Mouse (Mus musculus) liver, embryonic 15.5 days (tissue): ENCODE measurements around the gene Dock2. TPM values are rescaled to one million over a fixed set of nuclear protein-coding genes. Genes with fewer than 3 reads are reported as not detected.

Source experiments
- ATAC-seq: fragments of 200-750 bp; cut with Nextera tagmentation; 2 replicates; pipeline ENCODE4 v1.8.0; 2017; ENCODE audit warnings: moderate number of reproducible peaks, mild to moderate bottlenecking, moderate library complexity; ENCODE audit not compliant: insufficient read depth
- H3K27ac ChIP-seq: fragments of 300-500 bp; sonication (generic); replicated peaks from 2 replicates; pipeline ENCODE4 v1.5.1; 2015; ENCODE audit warnings: mild to moderate bottlenecking, inconsistent platforms
- H3K27me3 ChIP-seq: fragments of 300-500 bp; sonication (generic); 2 replicates; pipeline ENCODE4 v1.6.1; 2015; ENCODE audit warnings: mild to moderate bottlenecking, inconsistent platforms
- H3K36me3 ChIP-seq: fragments of 300-500 bp; sonication (generic); replicated peaks from 2 replicates; pipeline ENCODE4 v1.6.1; 2015; ENCODE audit warnings: moderate library complexity, mild to moderate bottlenecking, inconsistent platforms
- H3K4me1 ChIP-seq: fragments of 300-500 bp; sonication (generic); replicated peaks from 2 replicates; pipeline ENCODE4 v1.6.1; 2015; ENCODE audit warnings: inconsistent platforms
- H3K4me2 ChIP-seq: fragments of 300-500 bp; sonication (generic); 2 replicates; pipeline ENCODE4 v1.6.1; 2015; ENCODE audit warnings: moderate library complexity, mild to moderate bottlenecking, inconsistent platforms
- H3K4me3 ChIP-seq: fragments of 300-500 bp; sonication (generic); replicated peaks from 2 replicates; pipeline ENCODE4 v1.5.1; 2015; ENCODE audit warnings: mild to moderate bottlenecking, inconsistent platforms
- H3K9ac ChIP-seq: fragments of 300-500 bp; sonication (generic); 2 replicates; pipeline ENCODE4 v1.6.1; 2015; ENCODE audit warnings: moderate library complexity, mild to moderate bottlenecking, inconsistent platforms
- H3K9me3 ChIP-seq: fragments of 300-500 bp; sonication (generic); replicated peaks from 2 replicates; pipeline ENCODE4 v1.6.1; 2016; ENCODE audit warnings: inconsistent platforms
- WGBS: fragments of 180-500 bp; shearing (Covaris S2); methylation state at CpG from one replicate; pipeline ENCODE4 v1.1.7; 2015; ENCODE audit warnings: mixed read lengths; ENCODE audit not compliant: insufficient replicate concordance; 5-methylcytosine and 5-hydroxymethylcytosine counted together
- polyA plus RNA-seq: library from polyadenylated mRNA; unstranded; fragments of >200 nt; fragmentation: Nextera tagmentation; extraction: Ambion mirVana; gene quantifications from 2 replicates; pipeline ENCODE4 v1.2.1, GENCODE M21; 2015

The Dock2 gene
- polyA plus RNA-seq, 1 experiment from 2014 or later: 4.6 TPM

DNA sequence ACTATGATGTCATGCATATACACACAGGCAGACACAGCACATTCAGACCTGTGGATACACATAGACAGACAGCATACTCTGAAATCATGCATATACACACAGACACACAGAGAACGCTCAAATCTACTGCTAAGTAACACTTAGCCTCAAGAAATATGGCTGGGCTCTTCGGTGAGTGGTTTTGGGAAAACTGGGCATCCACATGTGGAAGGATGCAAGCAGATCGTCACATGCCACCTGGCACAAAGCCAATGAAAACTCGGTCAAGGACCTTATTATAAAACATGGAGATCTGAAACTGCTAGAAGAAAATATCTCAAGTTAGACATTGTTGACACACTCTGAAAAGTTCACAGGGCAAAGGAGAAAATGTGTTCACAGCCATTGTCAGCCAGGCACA lies 255.7 kb downstream of the Dock2 start:
- Histone ChIP-seq H3K27me3 (no peaks in the 10 kb centered on the region), H3K9ac (no peak overlapping the region), H3K4me3 (no peak overlapping the region), H3K27ac (no peak overlapping the region), H3K36me3 (no peaks in the 10 kb centered on the region), H3K4me2 (no peak overlapping the region), H3K9me3 (no peaks in the 10 kb centered on the region), H3K4me1 (peaks cover 7% of the 10 kb centered on the region; the same call in 1 of the 2 replicates)
- ATAC-seq: no peak
- 66% methylated on average over 4 of the region's 4 CpGs for WGBS

DNA sequence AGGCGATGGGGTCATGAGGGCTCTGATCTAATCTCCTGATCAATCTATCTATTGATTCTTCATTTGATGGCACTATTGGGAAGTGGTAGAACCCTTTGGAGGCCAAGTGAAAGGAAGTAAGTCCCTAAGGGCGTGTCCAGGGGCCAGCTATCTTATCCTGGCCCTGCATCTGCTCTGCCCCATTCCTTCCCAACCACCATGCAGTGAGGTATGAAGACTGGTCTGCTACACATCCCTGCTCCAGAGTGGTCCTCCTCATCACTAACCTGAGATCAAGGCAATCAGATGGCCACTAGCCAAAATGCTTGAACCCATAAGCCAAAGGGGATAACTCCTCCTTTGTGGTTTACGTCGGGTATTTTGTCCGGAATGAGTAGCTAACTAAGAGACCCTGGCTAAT lies 256.5 kb downstream of the Dock2 start:
- peak; percentile 51; the same call in 1 of the 2 replicates for ATAC-seq
- WGBS: 63% methylated on average over 5 of the region's 5 CpGs
- Histone ChIP-seq H3K4me2 (no peak overlapping the region), H3K4me1 (peaks cover 7% of the 10 kb centered on the region; the same call in 1 of the 2 replicates), H3K9me3 (no peaks in the 10 kb centered on the region), H3K4me3 (no peak overlapping the region), H3K36me3 (no peaks in the 10 kb centered on the region), H3K27me3 (no peaks in the 10 kb centered on the region), H3K9ac (no peak overlapping the region), H3K27ac (no peak overlapping the region)

DNA sequence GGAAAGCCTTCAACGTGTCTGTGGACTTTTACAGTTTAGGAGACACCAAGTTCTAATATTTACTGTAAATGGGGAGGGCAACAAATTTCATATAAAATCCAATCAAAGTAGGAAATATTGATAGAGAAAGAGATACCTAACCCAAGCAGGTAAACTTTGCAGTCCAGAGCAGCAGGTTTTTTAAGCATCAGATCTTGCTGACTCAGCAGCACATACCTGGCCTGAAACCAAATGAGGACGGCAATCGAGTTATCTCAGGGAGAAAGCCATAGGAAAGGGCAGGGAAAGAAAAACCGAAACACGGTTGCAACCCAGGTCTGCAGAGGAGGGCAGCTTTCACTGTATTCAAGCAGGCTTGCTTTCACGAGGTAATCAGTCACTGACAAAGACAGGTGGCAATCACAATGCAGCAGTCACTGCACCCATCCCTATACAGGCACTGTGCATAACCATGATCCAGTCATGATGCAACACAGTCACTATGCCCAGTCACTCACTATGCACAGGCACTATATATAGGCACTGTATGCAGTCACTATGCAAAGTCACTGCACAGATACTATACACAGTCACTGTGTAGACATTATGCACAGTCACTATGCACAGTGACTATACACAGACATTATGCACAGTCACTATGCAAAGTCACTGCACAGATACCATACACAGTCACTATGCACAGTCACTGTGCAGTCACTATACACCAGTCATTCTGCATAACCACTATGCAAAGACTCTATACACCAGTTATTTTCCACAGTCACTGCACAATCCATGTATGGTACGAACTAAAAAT lies 258.4 kb downstream of the Dock2 start:
- 62% methylated on average over 7 of the region's 7 CpGs for WGBS

DNA sequence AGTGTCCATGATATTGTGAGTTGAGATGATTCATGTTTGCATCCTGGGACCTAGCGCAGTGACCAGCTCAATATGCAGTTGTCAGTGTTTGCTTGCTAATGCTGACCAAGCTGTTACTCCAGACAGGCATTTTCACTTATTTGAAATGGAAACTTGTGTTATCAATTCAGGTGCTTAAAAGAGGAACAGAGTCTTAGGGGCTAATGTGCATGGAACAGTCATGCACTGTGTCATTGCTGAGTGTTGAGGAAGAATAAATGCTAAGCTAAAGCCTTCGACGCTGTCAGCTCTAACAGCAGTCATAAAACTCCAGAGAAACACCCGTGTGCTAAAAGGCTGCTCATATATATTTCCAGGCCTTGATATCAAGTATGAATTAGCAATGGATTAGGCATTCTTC lies 259.1 kb downstream of the Dock2 start:
- H3K9me3 ChIP-seq: no peaks in the 10 kb centered on the region
- 79% methylated on average over 4 of the region's 4 CpGs for WGBS
- no peaks in the 10 kb centered on the region for H3K36me3 ChIP-seq
- ATAC-seq: no peak
- no peak overlapping the region for H3K4me3 ChIP-seq
- no peak overlapping the region for H3K4me2 ChIP-seq
- no peak overlapping the region for H3K9ac ChIP-seq
- no peak overlapping the region for H3K27ac ChIP-seq
- H3K4me1 ChIP-seq: peaks cover 7% of the 10 kb centered on the region; the same call in 1 of the 2 replicates
- no peaks in the 10 kb centered on the region for H3K27me3 ChIP-seq

More for the DNA sequence above, 258.4 kb downstream of the Dock2 start:
- peak; percentile 81 for ATAC-seq
- Histone ChIP-seq H3K9ac (no peak overlapping the region), H3K36me3 (no peaks in the 10 kb centered on the region), H3K27me3 (no peaks in the 10 kb centered on the region), H3K9me3 (no peaks in the 10 kb centered on the region), H3K27ac (no peak overlapping the region), H3K4me3 (no peak overlapping the region), H3K4me2 (no peak overlapping the region), H3K4me1 (peaks cover 7% of the 10 kb centered on the region; the same call in 1 of the 2 replicates)

DNA sequence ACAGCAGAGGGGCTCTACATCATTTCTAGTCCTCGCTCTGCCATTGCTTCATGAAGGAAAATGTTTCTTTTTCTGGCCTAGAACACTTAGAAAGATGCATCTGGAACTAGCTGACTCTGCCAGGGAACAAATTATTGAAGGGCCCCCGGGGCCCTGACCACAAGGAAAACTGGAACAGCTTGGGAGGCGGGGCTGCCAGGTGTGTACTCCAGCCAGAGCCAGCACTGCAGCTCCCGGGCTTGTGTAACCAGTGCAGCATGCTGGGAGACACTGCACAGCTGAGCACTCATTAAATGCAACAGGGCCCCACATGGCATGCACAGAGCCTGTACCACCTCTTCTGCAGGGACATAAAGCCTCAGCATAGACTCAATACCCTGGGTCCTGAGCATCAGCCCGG lies 265.1 kb downstream of the Dock2 start:
- no peak for ATAC-seq
- H3K27ac ChIP-seq: no peak overlapping the region
- no peaks in the 10 kb centered on the region for H3K4me1 ChIP-seq
- 53% methylated on average over 5 of the region's 5 CpGs for WGBS
- H3K9ac ChIP-seq: no peak overlapping the region
- H3K27me3 ChIP-seq: no peaks in the 10 kb centered on the region
- H3K4me2 ChIP-seq: no peak overlapping the region
- H3K36me3 ChIP-seq: no peaks in the 10 kb centered on the region
- no peaks in the 10 kb centered on the region for H3K9me3 ChIP-seq
- no peak overlapping the region for H3K4me3 ChIP-seq

DNA sequence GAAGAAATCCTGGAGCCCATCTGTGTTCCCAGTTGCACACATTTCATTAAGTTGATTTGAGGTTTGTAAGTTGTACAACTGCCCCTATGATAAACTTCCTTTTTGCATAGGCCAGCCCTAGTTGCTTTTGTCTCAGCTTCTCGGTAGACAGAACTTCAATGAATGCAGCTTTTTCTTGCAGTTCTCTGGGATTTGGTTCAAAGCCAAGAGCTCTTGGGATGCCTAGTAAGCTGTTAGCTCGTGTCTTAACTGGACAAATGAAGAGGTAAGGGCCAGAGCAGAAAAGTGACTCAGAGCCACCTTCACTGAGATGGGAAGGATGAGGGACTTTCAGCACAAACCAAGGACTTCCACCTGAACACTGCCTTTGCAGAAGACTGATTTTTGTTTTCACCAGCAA lies 266.7 kb downstream of the Dock2 start:
- no peaks in the 10 kb centered on the region for H3K27me3 ChIP-seq
- ATAC-seq: no peak
- no peaks in the 10 kb centered on the region for H3K36me3 ChIP-seq
- WGBS: 45% methylated on average over 2 of the region's 2 CpGs
- no peaks in the 10 kb centered on the region for H3K9me3 ChIP-seq
- H3K4me2 ChIP-seq: no peak overlapping the region
- H3K27ac ChIP-seq: no peak overlapping the region
- no peak overlapping the region for H3K9ac ChIP-seq
- H3K4me3 ChIP-seq: no peak overlapping the region
- no peaks in the 10 kb centered on the region for H3K4me1 ChIP-seq

DNA sequence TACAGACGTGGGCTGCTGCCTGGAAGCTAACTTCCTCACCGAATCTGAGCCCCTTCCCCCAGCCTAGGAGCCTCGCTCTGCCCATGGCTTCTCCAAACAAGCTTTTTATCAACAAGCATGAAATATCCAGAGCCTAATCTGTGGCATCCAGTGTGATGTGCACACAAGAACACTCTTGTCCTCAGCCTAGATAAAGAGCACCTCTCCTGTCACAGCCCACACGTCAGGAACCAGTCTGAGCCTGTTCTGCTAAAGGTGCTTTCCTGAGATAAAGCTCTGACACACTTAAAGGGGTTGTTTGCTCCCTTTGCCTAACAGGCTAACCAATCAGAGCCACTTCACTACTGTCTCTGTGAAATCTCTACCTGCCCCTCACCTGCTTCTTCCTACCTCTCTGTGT lies 268.4 kb downstream of the Dock2 start:
- Histone ChIP-seq H3K4me2 (no peak overlapping the region), H3K4me3 (no peak overlapping the region), H3K9me3 (no peaks in the 10 kb centered on the region), H3K27ac (no peak overlapping the region), H3K9ac (no peak overlapping the region), H3K36me3 (no peaks in the 10 kb centered on the region), H3K27me3 (no peaks in the 10 kb centered on the region), H3K4me1 (no peaks in the 10 kb centered on the region)
- peak; percentile 85 for ATAC-seq
- 13% methylated on average over 4 of the region's 4 CpGs for WGBS

DNA sequence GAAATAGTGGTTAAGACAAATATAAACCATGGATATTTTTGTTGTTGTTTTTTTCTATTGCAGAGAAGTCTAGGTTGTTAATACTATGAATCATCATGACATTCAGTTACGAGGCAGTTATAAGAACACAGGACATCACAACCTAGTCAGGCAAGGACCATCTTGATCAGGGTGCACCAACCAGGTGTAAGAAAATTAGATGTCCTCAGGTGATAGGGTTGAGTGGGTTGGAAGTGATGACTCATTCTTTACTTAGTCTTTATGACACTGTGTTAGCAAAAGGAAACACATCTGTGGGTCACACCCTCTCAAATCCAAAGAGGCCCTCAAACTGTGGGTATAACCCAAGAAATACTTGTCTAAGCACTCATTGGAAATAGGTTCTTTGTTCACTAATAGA lies 277.3 kb downstream of the Dock2 start:
- ATAC-seq: no peak
- no peaks in the 10 kb centered on the region for H3K4me1 ChIP-seq
- H3K27ac ChIP-seq: no peak overlapping the region
- H3K9me3 ChIP-seq: no peaks in the 10 kb centered on the region
- no peaks in the 10 kb centered on the region for H3K36me3 ChIP-seq
- H3K4me3 ChIP-seq: no peak overlapping the region
- H3K9ac ChIP-seq: no peak overlapping the region
- H3K4me2 ChIP-seq: no peak overlapping the region
- 64% methylated on average over 1 of the region's 1 CpGs for WGBS
- H3K27me3 ChIP-seq: no peaks in the 10 kb centered on the region

DNA sequence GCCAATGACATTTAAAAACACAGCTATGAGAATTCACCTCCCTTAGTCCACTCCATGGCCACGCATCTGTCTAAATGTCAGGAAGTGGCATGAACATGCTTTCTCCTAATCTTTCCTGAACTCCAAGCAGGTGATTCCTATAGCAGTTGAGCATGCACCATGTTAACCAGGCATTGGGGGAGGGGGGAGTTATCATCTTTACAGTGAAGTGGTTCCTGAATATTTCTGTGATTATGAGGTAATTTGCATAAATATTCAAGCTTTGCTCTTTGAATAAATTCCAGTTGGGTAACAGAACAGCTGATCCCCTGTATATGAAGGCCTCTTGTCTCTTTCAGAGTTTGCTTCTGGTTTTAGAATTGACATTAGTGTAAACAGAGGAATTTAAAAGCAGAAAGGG lies 284.0 kb downstream of the Dock2 start:
- no peak overlapping the region for H3K9ac ChIP-seq
- ATAC-seq: no peak
- H3K27me3 ChIP-seq: no peaks in the 10 kb centered on the region
- H3K36me3 ChIP-seq: no peaks in the 10 kb centered on the region
- H3K4me3 ChIP-seq: no peak overlapping the region
- no peak overlapping the region for H3K27ac ChIP-seq
- no peaks in the 10 kb centered on the region for H3K9me3 ChIP-seq
- H3K4me1 ChIP-seq: no peaks in the 10 kb centered on the region
- H3K4me2 ChIP-seq: no peak overlapping the region
- 66% methylated on average over 1 of the region's 1 CpGs for WGBS

DNA sequence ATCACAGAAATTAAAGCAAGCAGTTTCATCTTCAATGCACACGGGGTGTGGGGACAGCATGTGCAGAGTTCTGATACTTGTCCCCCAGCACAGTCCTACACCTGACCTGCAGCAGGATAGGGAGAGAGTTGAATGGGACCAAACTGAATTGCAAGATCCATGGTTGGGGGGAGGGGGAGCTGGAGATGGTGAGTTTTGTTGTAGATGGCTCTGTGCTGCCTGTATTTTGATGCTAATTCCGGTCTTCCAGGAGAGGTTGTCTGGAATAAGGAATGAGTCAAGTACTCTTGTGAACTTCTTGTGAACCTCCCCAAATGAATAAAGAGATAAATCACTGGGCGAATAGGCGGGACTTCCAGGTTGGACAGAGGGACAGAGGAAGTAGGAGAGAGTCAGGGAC lies 289.0 kb downstream of the Dock2 start:
- 64% methylated on average over 4 of the region's 4 CpGs for WGBS
- no peak overlapping the region for H3K4me3 ChIP-seq
- H3K27me3 ChIP-seq: no peaks in the 10 kb centered on the region
- no peak overlapping the region for H3K27ac ChIP-seq
- H3K9me3 ChIP-seq: no peaks in the 10 kb centered on the region
- 0 out of 2 replicates have a peak, but pooled peaks cover 3% of the 10 kb centered on the region for H3K4me1 ChIP-seq
- no peak overlapping the region for H3K4me2 ChIP-seq
- no peaks in the 10 kb centered on the region for H3K36me3 ChIP-seq
- no peak for ATAC-seq
- no peak overlapping the region for H3K9ac ChIP-seq

DNA sequence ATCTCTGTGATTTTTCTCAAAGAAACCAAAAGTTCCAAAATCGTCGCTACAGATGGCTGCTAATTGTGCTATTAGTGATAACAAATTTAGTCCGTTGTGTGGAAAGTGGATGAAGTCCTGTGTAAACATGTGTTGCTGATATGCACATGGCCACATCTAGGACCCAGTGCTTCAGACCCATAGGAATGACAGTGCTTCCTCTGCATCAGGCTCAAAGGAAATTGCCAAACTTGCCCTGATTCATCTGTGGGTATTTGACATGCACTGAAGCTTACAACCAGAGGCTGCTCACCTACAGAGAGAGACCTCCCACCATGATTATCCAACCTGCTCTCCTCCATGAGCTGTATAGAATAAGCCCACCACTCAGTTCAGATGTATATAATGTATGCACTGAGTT lies 290.7 kb downstream of the Dock2 start:
- Histone ChIP-seq H3K27me3 (no peaks in the 10 kb centered on the region), H3K4me1 (0 out of 2 replicates have a peak, but pooled peaks cover 3% of the 10 kb centered on the region), H3K9ac (no peak overlapping the region), H3K36me3 (no peaks in the 10 kb centered on the region), H3K9me3 (no peaks in the 10 kb centered on the region), H3K4me2 (no peak overlapping the region), H3K27ac (no peak overlapping the region), H3K4me3 (no peak overlapping the region)
- no peak for ATAC-seq
- WGBS: 42% methylated on average over 3 of the region's 3 CpGs

DNA sequence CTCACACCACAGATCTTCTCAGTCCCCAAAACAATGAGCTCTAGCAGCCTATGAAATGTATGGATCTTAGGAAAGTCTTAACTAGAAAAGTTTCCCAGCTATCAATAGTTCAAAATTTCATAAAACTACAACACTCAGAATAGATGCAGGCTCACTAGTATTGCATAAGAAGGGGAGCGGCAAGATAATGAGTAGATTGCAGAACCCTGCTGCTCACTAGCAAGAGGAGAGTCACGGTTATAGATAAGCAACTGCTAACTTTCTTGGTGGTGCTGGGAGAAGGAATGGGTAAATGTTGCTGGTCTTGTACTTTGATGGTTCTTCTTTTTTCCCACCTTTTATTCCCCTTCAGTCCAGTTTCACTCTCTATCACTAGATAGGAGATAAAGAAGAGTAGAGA lies 291.5 kb downstream of the Dock2 start:
- no peak overlapping the region for H3K9ac ChIP-seq
- no peaks in the 10 kb centered on the region for H3K36me3 ChIP-seq
- no peaks in the 10 kb centered on the region for H3K27me3 ChIP-seq
- no peak overlapping the region for H3K4me2 ChIP-seq
- H3K27ac ChIP-seq: no peak overlapping the region
- 26% methylated on average over 2 of the region's 2 CpGs for WGBS
- H3K4me3 ChIP-seq: no peak overlapping the region
- H3K4me1 ChIP-seq: 0 out of 2 replicates have a peak, but pooled peaks cover 3% of the 10 kb centered on the region
- no peaks in the 10 kb centered on the region for H3K9me3 ChIP-seq
- ATAC-seq: no peak
